Mouse (Mus musculus): ENCODE results near the gene Dhx37. TPM values are rescaled to one million over a fixed set of nuclear protein-coding genes. Genes with fewer than 3 reads are reported as not detected.

Gene Dhx37
- 17.0 and 17.7 TPM in 2 replicates for polyA plus RNA-seq (2016; fragmentation: Nextera tagmentation; extraction: Ambion mirVana)

- peak within 1 kb of the TSS; percentile 78 for H3K9ac ChIP-seq
- H3K36me3 ChIP-seq: peaks cover 29% of the 10 kb centered on the region
- H3K9me3 ChIP-seq: no peaks in the 10 kb centered on the region
- peak within 1 kb of the TSS; percentile 81 for H3K4me3 ChIP-seq
- ATAC-seq (ENCODE audit: insufficient number of reproducible peaks, insufficient read depth, low FRiP score, low TSS enrichment): peak; percentile 91
- peak within 1 kb of the TSS; percentile 47 for H3K27ac ChIP-seq
- H3K27me3 ChIP-seq: no peaks in the 10 kb centered on the region
- peak within 1 kb of the TSS; percentile 93 for H3K4me2 ChIP-seq (replicated peaks)
- under 1% methylated on average over 45 of the region's 46 CpGs for WGBS
- peaks cover 11% of the 10 kb centered on the region for H3K4me1 ChIP-seq
These were observed at the start of gene Dhx37 for GRCm38 (mm10) chr5:125433793-125434337. TSS of gene Dhx37 (minus strand) at chr5:125434121.

GRCm38 (mm10) chr5:125482474-125482873, 48.6 kb upstream of the Dhx37 start:
- H3K36me3 ChIP-seq: peaks cover 23% of the 10 kb centered on the region
- 92% methylated on average over 7 of the region's 7 CpGs for WGBS
- H3K27me3 ChIP-seq: no peaks in the 10 kb centered on the region

DNA sequence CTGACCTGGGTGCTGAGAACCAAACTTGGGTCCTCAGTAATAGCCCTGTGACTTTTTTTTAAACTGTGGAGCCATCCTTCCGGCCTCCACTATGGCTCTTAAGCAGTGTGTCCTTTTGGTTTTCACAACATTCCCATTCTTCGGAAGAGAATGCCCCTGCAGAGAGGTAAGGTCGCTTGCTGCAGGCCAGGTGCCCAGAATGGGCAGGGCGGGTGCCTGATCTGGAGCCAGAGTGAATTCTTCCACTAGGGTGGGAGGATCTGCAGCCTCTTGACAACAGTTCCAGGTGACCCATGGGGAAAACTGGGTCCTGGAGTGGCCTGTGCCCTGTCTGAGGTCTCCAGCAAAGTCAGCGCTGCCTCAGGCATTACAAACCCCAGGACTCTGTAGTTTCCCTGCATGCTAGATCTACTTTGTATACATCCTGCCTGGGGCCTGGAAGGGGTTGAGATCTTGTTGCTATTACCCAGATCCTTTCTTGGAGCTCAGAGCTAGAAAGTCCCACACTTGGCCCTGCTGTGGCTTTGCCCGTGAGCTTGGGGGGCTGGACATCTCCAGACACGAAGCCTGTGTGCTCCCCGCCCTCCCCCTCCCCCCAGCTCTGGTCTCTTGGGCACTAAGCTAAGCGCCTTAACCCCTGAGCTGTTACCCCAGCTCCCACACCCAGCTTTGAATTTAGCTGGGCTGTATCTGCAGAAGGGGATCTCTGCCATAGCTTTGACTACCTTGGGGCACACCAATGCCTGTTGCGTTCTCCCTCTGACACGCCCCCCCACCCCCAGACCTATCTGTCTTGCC, 46.7 kb upstream of the Dhx37 start:
- ATAC-seq (ENCODE audit: insufficient number of reproducible peaks, insufficient read depth, low FRiP score, low TSS enrichment): no peak
- Histone ChIP-seq H3K4me3 (no peak overlapping the region), H3K27me3 (no peaks in the 10 kb centered on the region), H3K27ac (no peak overlapping the region), H3K4me2 (replicated peaks) (no peak overlapping the region), H3K9me3 (no peaks in the 10 kb centered on the region), H3K9ac (no peak overlapping the region), H3K4me1 (peaks cover 27% of the 10 kb centered on the region), H3K36me3 (peaks cover 23% of the 10 kb centered on the region)
- WGBS: 78% methylated on average over 11 of the region's 11 CpGs

More at GRCm38 (mm10) chr5:125482474-125482873, 48.6 kb upstream of the Dhx37 start:
- no peak overlapping the region for H3K27ac ChIP-seq
- H3K4me2 ChIP-seq (replicated peaks): no peak overlapping the region
- no peaks in the 10 kb centered on the region for H3K9me3 ChIP-seq
- no peak overlapping the region for H3K4me3 ChIP-seq
- ATAC-seq (ENCODE audit: insufficient number of reproducible peaks, insufficient read depth, low FRiP score, low TSS enrichment): no peak
- H3K4me1 ChIP-seq: peaks cover 12% of the 10 kb centered on the region
- H3K9ac ChIP-seq: no peak overlapping the region

GRCm38 (mm10) chr5:125479376-125479775, 45.5 kb upstream of the Dhx37 start:
- peaks cover 27% of the 10 kb centered on the region for H3K4me1 ChIP-seq
- H3K27ac ChIP-seq: no peak overlapping the region
- no peak for ATAC-seq (ENCODE audit: insufficient number of reproducible peaks, insufficient read depth, low FRiP score, low TSS enrichment)
- H3K9me3 ChIP-seq: no peaks in the 10 kb centered on the region
- no peaks in the 10 kb centered on the region for H3K27me3 ChIP-seq
- H3K4me2 ChIP-seq (replicated peaks): no peak overlapping the region
- 87% methylated on average over 3 of the region's 3 CpGs for WGBS
- H3K9ac ChIP-seq: no peak overlapping the region
- H3K4me3 ChIP-seq: no peak overlapping the region
- H3K36me3 ChIP-seq: peaks cover 17% of the 10 kb centered on the region

DNA sequence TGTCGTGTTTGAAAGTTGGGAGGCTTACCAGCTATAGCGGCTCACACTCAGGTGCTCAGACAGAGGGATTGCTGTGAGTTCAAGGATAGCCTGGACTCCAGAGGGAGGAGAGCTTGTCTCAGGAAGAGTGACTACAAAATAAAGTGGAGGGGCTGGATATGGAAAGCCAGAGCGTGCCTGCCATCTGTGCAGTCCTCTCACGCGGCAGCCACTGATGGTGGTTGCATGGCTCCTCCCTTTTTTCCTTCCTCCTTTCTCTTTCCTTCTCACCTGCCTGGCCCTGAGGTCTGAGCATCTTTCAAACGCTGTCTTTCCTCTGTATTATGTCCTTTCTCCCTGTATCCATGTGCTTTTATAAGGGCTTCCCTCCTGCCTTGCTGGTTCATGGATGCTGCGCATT, 44.1 kb upstream of the Dhx37 start:
- H3K36me3 ChIP-seq: peaks cover 10% of the 10 kb centered on the region
- no peak overlapping the region for H3K9ac ChIP-seq
- H3K4me1 ChIP-seq: peaks cover 27% of the 10 kb centered on the region
- no peaks in the 10 kb centered on the region for H3K9me3 ChIP-seq
- no peaks in the 10 kb centered on the region for H3K27me3 ChIP-seq
- WGBS: 78% methylated on average over 7 of the region's 7 CpGs
- no peak overlapping the region for H3K4me3 ChIP-seq
- no peak overlapping the region for H3K27ac ChIP-seq
- no peak for ATAC-seq (ENCODE audit: insufficient number of reproducible peaks, insufficient read depth, low FRiP score, low TSS enrichment)
- no peak overlapping the region; the same call in 1 of the 2 replicates for H3K4me2 ChIP-seq (replicated peaks)

DNA sequence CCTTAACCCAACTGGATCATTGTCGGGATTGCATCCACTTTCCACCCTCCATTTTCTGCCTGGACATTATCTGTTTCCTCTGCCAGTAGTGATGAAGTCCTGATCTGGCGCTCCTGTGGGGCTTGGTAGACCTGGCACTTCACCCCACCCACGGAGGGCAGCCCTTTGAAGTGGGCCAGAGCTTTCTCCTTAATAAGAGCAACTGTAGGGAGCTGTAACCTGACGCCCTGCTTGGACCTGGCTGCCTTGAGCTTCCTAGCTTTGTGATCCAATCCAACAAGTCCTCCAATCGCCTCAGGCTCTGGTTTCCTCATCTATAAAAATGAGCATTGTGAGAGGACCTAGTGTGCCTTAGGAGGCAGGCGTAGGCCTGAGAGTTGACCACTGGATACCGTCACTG, 43.6 kb upstream of the Dhx37 start:
- 53% methylated on average over 7 of the region's 7 CpGs for WGBS
- H3K36me3 ChIP-seq: peaks cover 5% of the 10 kb centered on the region
- no peaks in the 10 kb centered on the region for H3K27me3 ChIP-seq
- no peaks in the 10 kb centered on the region for H3K9me3 ChIP-seq
- H3K9ac ChIP-seq: peak overlapping the region; percentile 77; the same call in 1 of the 2 replicates
- peak overlapping the region; percentile 88 for H3K4me2 ChIP-seq (replicated peaks)
- peaks cover 27% of the 10 kb centered on the region for H3K4me1 ChIP-seq
- no peak overlapping the region for H3K27ac ChIP-seq
- ATAC-seq (ENCODE audit: insufficient number of reproducible peaks, insufficient read depth, low FRiP score, low TSS enrichment): no peak
- peak overlapping the region; percentile 83; the same call in 1 of the 2 replicates for H3K4me3 ChIP-seq

DNA sequence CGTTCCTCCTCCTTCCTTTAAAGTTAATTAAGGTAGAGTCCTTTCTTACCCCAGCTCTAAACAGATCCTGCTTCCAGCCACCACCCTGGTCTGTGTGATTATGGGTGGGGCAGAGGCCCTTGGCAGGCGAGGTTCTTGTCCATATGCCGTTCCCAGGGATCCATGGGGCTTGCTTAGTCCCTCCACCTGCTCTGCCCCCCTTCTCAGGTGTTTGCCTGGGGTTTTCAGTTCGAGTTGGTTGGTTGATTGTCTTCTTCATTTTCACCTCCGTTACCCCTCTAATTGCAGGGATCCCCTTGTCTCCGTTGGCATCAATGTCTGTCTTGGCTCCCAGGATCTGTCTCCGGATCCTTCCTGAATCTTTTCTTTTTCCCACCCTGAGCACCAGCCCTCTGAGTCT, 42.9 kb upstream of the Dhx37 start:
- Histone ChIP-seq H3K36me3 (peaks cover 3% of the 10 kb centered on the region; the same call in 1 of the 2 replicates), H3K9ac (peak overlapping the region; percentile 77), H3K4me2 (replicated peaks) (peak overlapping the region; percentile 88), H3K4me1 (peaks cover 27% of the 10 kb centered on the region), H3K9me3 (no peaks in the 10 kb centered on the region), H3K27me3 (no peaks in the 10 kb centered on the region), H3K27ac (no peak overlapping the region), H3K4me3 (peak overlapping the region; percentile 83)
- WGBS: 62% methylated on average over 7 of the region's 7 CpGs
- ATAC-seq (ENCODE audit: insufficient number of reproducible peaks, insufficient read depth, low FRiP score, low TSS enrichment): no peak

DNA sequence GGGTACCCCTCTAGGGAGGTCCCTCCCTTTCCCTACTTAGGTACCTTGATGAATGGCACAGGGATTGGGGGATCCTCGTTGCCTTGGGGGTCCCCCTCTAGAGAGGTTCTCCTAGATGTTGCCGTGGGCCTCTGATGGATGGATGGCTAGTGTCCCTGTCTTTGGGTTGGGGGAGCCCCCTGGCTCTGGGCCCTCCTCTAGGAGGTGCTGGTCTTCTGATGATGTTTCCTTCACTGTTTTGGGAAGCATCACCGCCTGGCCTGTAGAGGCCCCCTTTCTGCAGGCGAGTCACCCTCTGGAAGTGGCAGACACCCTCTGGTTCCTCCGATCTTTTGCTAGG, 42.3 kb upstream of the Dhx37 start:
- ATAC-seq (ENCODE audit: insufficient number of reproducible peaks, insufficient read depth, low FRiP score, low TSS enrichment): no peak; the same call in 1 of the 2 replicates

DNA sequence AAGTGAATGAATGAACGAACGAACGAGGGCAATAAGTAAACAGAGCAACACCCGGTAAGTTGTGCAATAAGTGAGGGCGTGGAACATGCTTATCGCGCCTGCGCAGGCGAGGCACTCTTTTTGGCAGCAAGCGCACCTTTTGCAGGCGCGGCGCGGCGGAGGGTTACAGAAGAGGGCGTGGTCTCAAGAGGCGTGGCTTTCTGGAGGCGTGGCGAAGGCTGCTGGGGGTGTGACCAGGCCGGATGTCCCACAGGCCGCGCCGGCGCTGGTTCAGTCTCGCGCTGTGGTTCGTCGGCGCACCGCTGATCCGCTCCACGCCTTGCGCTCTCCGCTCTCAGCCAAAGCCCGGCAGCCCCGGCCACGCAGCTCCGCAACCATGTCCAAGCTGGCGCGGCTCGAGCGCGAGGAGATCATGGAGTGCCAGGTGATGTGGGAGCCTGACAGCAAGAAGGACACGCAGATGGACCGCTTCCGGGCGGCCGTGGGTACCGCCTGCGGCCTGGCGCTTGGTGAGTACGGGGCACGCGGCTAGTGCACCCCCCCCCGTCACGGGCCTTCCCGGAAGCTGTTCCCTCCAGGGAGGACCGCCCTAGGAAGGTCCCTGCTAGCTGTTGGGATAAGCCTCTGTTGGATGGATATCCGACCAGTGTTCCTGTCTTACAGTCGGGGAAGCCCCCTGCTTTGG, 41.8 kb upstream of the Dhx37 start, which contains the start of gene Aacs:
Gene Aacs (plus strand): TSS at position 214 of the 685 bp plus-strand sequence.
- no peaks in the 10 kb centered on the region for H3K9me3 ChIP-seq
- peaks cover 3% of the 10 kb centered on the region; the same call in 1 of the 2 replicates for H3K36me3 ChIP-seq
- peak within 1 kb of the TSS; percentile 83 for H3K4me3 ChIP-seq
- H3K4me2 ChIP-seq (replicated peaks): peak within 1 kb of the TSS; percentile 88
- peak within 1 kb of the TSS; percentile 71 for H3K27ac ChIP-seq
- no peaks in the 10 kb centered on the region for H3K27me3 ChIP-seq
- under 1% methylated on average over 60 of the region's 60 CpGs for WGBS
- H3K4me1 ChIP-seq: peaks cover 26% of the 10 kb centered on the region
- ATAC-seq (ENCODE audit: insufficient number of reproducible peaks, insufficient read depth, low FRiP score, low TSS enrichment): peak; percentile 86
- H3K9ac ChIP-seq: peak within 1 kb of the TSS; percentile 77

More for the DNA sequence above, 42.3 kb upstream of the Dhx37 start:
- WGBS: 11% methylated on average over 5 of the region's 5 CpGs
- Histone ChIP-seq H3K27me3 (no peaks in the 10 kb centered on the region), H3K9me3 (no peaks in the 10 kb centered on the region), H3K9ac (peak overlapping the region; percentile 77), H3K4me2 (replicated peaks) (peak overlapping the region; percentile 88), H3K36me3 (peaks cover 3% of the 10 kb centered on the region; the same call in 1 of the 2 replicates), H3K27ac (peak overlapping the region; percentile 71; the same call in 1 of the 2 replicates), H3K4me1 (peaks cover 27% of the 10 kb centered on the region), H3K4me3 (peak overlapping the region; percentile 83)

GRCm38 (mm10) chr5:125475030-125475429, 41.1 kb upstream of the Dhx37 start:
- Histone ChIP-seq H3K9ac (peak overlapping the region; percentile 37; the same call in 1 of the 2 replicates), H3K4me3 (peak overlapping the region; percentile 83), H3K27ac (no peak overlapping the region), H3K9me3 (no peaks in the 10 kb centered on the region), H3K36me3 (peaks cover 3% of the 10 kb centered on the region; the same call in 1 of the 2 replicates), H3K27me3 (no peaks in the 10 kb centered on the region), H3K4me1 (peaks cover 22% of the 10 kb centered on the region), H3K4me2 (replicated peaks) (peak overlapping the region; percentile 88)
- no peak for ATAC-seq (ENCODE audit: insufficient number of reproducible peaks, insufficient read depth, low FRiP score, low TSS enrichment)
- 59% methylated on average over 12 of the region's 12 CpGs for WGBS

DNA sequence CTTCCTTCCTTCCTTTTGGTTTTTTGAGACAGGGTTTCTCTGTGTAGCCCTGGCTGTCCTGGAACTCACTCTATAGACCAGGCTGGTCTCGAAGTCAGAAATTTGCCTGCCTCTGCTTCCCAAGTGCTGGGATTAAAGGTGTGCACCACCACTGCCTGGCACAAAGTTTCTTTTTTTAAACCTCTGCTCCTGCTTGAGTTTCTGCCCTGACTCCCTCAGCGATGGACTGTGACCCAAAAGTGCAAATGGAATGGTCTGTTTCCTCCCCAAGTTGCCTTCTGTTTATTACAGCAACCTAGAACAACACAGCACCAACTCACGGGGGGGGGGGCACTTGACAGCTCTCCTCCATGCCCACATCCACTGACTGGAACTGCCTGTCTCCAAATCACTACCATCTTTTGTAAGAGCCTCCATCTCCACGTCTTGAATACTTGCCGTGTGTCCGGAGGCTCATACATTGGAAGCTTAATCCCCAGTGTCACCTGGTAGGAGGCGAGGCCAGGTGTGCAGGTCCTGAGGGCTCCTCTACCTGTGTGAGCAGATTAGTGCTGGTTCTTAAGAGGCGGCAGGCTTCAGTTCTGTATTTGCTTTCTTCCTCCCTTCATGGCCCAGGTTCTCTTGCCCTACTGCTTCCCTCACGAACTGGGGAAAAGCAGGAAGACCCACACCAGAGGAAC, 39.0 kb upstream of the Dhx37 start:
- WGBS: 76% methylated on average over 9 of the region's 9 CpGs
- H3K9ac ChIP-seq: no peak overlapping the region
- H3K27ac ChIP-seq: no peak overlapping the region
- H3K4me3 ChIP-seq: 0 out of 2 replicates have a peak overlapping the region, but pooled peaks have one; percentile 2
- no peaks in the 10 kb centered on the region for H3K9me3 ChIP-seq
- peaks cover 20% of the 10 kb centered on the region for H3K4me1 ChIP-seq
- H3K36me3 ChIP-seq: no peaks in the 10 kb centered on the region
- H3K4me2 ChIP-seq (replicated peaks): no peak overlapping the region
- no peak for ATAC-seq (ENCODE audit: insufficient number of reproducible peaks, insufficient read depth, low FRiP score, low TSS enrichment)
- no peaks in the 10 kb centered on the region for H3K27me3 ChIP-seq

Data from embryonic facial prominence, embryonic 12.5 days (tissue).